Mouse (Mus musculus): ENCODE results near the gene Oxct2b.
"Not testable (repeated sequence)": the region's sequence is repeated elsewhere in the genome, so short reads cannot be mapped to it uniquely, and the experiment has no call there.

Oxct2b gene

GRCm38 (mm10) chr4:123116011-123116410 is at the start of gene Oxct2b:
Gene Oxct2b, plus strand, starts transcription at chr4:123116266.
- DNase-seq (ENCODE audit: low read depth): no peak

- no peak for DNase-seq (ENCODE audit: low read depth)
Observed at GRCm38 (mm10) chr4:123068646-123069045, 47.4 kb upstream of the Oxct2b start.

GRCm38 (mm10) chr4:123071266-123071966 is 44.6 kb upstream of the Oxct2b start:
- DNase-seq (ENCODE audit: low read depth): peak; percentile 44

GRCm38 (mm10) chr4:123076928-123077327 is 39.1 kb upstream of the Oxct2b start:
- DNase-seq (ENCODE audit: low read depth): no peak

GRCm38 (mm10) chr4:123078231-123078630 is 37.8 kb upstream of the Oxct2b start:
- no peak for DNase-seq (ENCODE audit: low read depth)

GRCm38 (mm10) chr4:123080791-123081190 is 35.3 kb upstream of the Oxct2b start:
- no peak for DNase-seq (ENCODE audit: low read depth)

- DNase-seq (ENCODE audit: low read depth): peak; percentile 83
Observed at GRCm38 (mm10) chr4:123082283-123083163, 33.5 kb upstream of the Oxct2b start.

- peak; percentile 27 for DNase-seq (ENCODE audit: low read depth)
Observed at GRCm38 (mm10) chr4:123083323-123083902, 32.7 kb upstream of the Oxct2b start.

GRCm38 (mm10) chr4:123085290-123085689 is 30.8 kb upstream of the Oxct2b start:
- DNase-seq (ENCODE audit: low read depth): peak; percentile 55

- DNase-seq (ENCODE audit: low read depth): peak; percentile 35
Observed at GRCm38 (mm10) chr4:123086381-123086780, 29.7 kb upstream of the Oxct2b start.

GRCm38 (mm10) chr4:123092621-123093020 is 23.4 kb upstream of the Oxct2b start:
- no peak for DNase-seq (ENCODE audit: low read depth)

- no peak for DNase-seq (ENCODE audit: low read depth)
Observed at GRCm38 (mm10) chr4:123093064-123093776, 22.8 kb upstream of the Oxct2b start.

GRCm38 (mm10) chr4:123093869-123094268 is 22.2 kb upstream of the Oxct2b start:
- DNase-seq (ENCODE audit: low read depth): no peak

- DNase-seq (ENCODE audit: low read depth): no peak
Observed at GRCm38 (mm10) chr4:123104651-123105450, 11.2 kb upstream of the Oxct2b start, which contains the start of gene Bmp8b. Gene Bmp8b, plus strand, starts transcription at chr4:123105165.

GRCm38 (mm10) chr4:123105451-123105790 is 10.6 kb upstream of the Oxct2b start:
- DNase-seq (ENCODE audit: low read depth): no peak

- DNase-seq (ENCODE audit: low read depth): not testable (repeated sequence)
Observed at GRCm38 (mm10) chr4:123105929-123106328, 10.1 kb upstream of the Oxct2b start.

- no peak for DNase-seq (ENCODE audit: low read depth)
Observed at GRCm38 (mm10) chr4:123106864-123107263, 9.2 kb upstream of the Oxct2b start.

- DNase-seq (ENCODE audit: low read depth): no peak
Observed at GRCm38 (mm10) chr4:123108056-123108455, 8.0 kb upstream of the Oxct2b start.

- DNase-seq (ENCODE audit: low read depth): no peak
Observed at GRCm38 (mm10) chr4:123110751-123111150, 5.3 kb upstream of the Oxct2b start.

- not testable (repeated sequence) for DNase-seq (ENCODE audit: low read depth)
Observed at GRCm38 (mm10) chr4:123111275-123111983, 4.6 kb upstream of the Oxct2b start.
